Mouse (Mus musculus) embryonic fibroblast, embryonic 13.5 days (primary cell): Measurements from ENCODE around the gene Cbx1.

Experiments
- CTCF ChIP-seq: IDR thresholded peaks from 2 replicates; pipeline ENCODE4 v1.5.1; 2011; ENCODE audit warnings: mild to moderate bottlenecking, control low read depth, low read length, moderate library complexity, borderline replicate concordance; ENCODE audit not compliant: insufficient read depth
- POLR2A ChIP-seq: IDR thresholded peaks from 2 replicates; pipeline ENCODE4 v1.6.1; 2011; ENCODE audit warnings: low read depth, mild to moderate bottlenecking, control low read depth, low read length, moderate library complexity

- TF ChIP-seq CTCF (no peak), POLR2A (no peak)
These were observed 40.0 kb downstream of the Cbx1 start for GRCm38 (mm10) chr11:96828881-96829280.
